Mouse (Mus musculus) left cerebral cortex, postnatal 25 days (tissue): Measurements from ENCODE around the gene Tap2. TPM values are rescaled to one million over a fixed set of nuclear protein-coding genes. Genes with fewer than 3 reads are reported as not detected.
A peak's percentile ranks its signal among the peaks of the same experiment; 100 is the strongest.
"Not testable (repeated sequence)": the region's sequence is repeated elsewhere in the genome, so short reads cannot be mapped to it uniquely, and the experiment has no call there.

Experiments used
- DNase-seq, 2 experiments: peaks; one replicate each; pipeline ENCODE4 v3.0.0; 2022; ENCODE audit warnings: low spot score in 2 of 2, mixed read lengths in 1 of 2
- intact Hi-C: fragments of 180-260 bp; cut with DNase I; formaldehyde crosslinking; loops from one replicate; pipeline ENCODE4 v1.15.1; 2025
- total RNA-seq, 2 experiments: library from RNA; stranded (reverse); gene quantifications; 2 replicates each; pipeline ENCODE4 v1.2.3; 2021

The Tap2 gene
- total RNA-seq, 2 experiments from 2014 or later, result 5.2 to 5.4 TPM

DNA sequence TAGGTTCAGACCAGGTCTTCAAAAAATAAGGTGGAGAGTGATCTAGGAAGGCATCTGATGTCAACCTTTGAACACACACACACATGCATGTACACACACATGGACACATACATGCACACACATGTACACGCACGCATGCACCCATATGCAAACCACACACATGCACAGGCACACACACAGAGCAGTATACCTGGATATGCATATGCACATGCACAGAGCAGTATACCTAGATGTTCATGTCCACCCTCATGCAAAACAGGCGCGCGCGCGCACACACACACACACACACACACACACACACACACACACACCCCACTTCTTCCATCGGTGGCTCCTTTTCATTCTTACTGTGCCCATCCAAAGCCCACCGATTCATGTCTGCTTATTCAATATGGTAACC lies 4.5 kb downstream of the Tap2 start:
- DNase-seq, result no peak
- intact Hi-C loops, result no loop called here

DNA sequence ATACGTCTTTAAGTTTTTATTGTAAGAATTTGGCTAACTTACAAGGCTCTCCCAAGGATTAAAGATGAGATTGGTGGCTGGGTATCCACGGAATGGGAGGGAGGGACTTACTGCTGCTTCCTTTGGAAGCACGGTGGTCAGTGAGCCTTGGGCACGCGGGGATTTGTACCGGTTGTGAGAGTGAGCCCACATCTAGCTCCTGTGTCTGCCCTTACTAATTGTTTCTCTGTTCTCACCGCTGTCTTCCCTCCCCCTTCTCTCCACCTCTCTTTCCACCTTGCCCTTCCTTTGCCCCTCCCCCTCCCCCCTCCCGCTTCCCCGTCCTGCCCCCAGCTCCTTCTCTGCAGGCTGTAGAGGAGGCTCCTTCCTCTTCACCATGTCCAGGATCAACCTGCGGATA lies 5.1 kb downstream of the Tap2 start:
- no peak for DNase-seq
- intact Hi-C loops, result no loop called here

DNA sequence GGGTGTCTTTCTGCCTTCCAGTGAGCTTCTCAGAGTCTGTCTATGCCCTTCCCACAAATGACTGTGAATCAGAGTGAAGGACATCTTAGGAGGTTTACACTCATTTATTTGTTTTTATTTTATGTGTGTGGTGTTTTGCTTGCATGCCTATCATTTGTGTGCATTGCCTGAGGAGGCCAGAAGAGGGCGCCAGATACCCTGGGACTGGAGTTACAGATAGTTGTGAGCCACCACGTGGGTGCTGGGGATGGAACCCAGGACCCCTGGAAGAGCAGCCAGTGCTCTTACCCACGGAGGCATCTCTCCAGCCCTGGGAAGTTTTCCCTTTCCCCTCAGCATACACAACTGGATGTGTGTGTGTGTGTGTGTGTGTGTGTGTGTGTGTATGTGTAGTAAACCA lies 6.4 kb downstream of the Tap2 start:
- DNase-seq, result no peak
- intact Hi-C loops, result no loop called here

DNA sequence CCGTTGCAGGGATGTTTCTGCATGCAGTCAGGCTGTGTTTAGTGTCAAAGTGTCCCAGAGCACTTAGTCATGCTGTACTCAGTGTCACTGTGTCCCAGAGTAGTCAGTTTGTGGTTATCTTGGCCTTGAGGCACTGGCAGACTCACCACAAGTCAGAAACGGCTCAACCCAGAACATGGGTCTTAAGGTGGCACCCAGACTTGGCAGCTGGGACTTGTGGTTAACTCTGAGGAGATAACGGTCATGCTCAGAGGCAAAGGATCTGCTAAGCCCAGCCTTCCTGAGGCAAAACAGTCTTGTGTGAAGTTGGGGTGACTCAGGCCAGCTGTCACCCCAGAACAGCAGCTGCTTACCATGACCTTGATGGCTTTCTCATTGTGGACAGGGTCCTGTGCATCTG lies 7.3 kb downstream of the Tap2 start:
- DNase-seq, result no peak
- intact Hi-C loops, result no loop called here

DNA sequence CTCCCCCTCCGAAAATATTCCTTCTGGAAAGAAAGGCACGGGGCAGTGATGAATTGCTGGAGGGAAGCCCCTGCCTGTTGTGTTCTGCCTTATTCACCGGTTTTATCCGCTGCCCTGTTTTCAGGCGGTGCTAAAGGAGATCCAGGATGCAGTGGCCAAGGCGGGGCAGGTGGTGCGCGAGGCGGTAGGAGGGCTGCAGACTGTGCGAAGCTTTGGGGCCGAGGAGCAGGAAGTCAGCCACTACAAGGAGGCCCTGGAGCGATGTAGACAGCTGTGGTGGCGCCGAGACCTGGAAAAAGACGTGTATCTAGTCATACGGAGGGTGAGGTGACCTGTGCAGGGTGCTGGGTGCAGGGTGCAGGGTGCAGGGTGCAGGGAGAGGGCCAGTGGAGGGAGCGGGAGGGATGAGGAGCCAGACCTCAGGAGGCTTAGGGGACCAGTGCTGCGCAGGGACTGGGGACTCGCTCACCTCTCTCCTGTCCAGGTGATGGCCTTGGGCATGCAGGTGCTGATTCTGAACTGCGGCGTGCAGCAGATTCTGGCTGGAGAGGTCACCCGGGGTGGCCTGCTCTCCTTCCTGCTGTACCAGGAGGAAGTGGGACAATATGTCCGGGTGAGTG lies 8.5 kb downstream of the Tap2 start:
- no peak for DNase-seq
- intact Hi-C loops, result no loop called here

DNA sequence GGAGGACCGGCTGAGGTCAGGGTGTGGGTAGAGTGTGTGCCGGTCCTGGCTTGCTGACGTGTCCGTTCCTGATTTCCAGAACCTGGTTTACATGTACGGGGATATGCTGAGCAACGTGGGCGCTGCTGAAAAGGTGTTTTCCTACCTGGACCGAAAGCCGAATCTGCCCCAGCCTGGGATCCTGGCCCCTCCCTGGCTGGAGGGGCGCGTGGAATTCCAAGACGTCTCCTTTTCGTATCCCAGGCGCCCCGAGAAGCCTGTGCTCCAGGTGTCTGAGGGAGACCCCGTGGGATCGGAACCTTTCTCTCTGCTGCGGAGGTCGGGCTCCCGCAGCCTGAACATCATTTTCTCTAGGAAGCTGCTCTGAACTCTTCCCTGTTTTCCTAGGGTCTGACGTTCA lies 10.6 kb downstream of the Tap2 start:
- no peak for DNase-seq
- intact Hi-C loops, result no loop called here

DNA sequence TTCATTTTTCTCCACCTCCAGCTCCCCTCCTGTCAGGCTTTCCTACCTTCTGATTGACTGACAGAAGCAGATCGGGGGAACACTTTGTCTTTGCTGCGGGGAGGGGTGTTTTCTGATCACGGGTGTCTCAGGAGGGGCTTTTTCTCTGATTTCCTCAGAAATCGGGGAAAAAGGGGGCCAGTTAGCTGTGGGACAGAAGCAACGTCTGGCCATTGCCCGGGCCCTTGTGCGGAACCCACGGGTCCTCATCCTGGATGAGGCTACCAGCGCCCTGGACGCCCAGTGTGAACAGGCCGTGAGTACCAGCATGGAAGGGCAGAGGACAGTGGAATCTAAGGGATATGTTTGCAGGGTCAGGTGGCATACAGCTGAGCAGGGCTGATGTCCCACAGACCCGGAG lies 11.8 kb downstream of the Tap2 start:
- no peak for DNase-seq
- intact Hi-C loops, result no loop called here

DNA sequence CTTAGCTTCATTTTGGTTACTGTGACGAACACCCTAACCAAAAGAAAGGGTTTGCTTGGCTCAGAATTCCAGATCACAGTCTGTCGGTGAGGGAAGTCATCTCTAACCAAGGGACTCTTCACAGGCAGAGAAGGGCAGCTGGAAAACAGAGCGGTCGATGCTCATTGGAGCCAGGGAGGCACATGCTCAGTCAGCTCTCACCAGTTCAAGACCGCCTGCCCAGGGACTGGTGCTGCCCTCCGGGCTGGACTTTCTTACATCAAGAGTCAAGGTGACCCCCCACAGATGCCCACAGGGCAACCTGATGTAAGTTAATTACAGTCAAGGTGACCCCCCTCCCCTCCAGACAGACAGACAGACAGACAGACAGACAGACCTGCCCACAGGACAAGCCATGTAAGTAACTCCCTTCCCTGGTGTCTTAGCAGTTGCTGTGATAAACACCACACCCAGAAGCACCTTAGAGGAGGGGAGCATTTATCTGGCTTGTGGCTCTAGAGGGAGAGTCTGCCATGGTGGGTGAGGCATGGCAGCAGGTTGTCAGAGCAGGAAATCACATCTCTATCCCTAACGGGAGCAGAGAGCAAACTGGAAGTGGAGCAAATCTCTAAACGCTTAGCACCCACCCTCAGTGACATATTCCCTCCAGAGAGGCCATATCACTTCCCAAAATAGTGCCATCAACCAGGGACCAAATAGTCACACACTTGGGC lies 14.0 kb downstream of the Tap2 start:
- no peak for DNase-seq
- intact Hi-C loops, result no loop called here

DNA sequence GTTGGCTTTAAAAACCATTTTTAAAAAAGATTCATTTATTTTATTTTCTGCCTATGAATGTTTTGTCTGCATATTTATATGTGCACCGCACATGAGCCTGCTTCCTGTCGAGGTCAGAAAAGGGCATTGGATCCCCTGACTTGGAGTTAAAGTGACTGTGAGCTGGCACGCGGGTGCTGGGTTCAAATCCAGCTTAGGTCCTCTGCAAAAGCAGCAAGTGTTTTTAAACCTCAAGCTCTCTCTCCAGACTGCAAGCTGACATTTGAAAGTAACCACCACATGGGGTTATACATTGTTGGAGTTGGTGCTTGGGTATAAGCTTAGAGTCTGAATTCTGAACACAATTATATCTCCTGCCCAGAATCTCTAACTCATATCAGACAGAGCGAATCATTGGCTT lies 14.7 kb downstream of the Tap2 start:
- no peak for DNase-seq
- intact Hi-C loops, result no loop called here

DNA sequence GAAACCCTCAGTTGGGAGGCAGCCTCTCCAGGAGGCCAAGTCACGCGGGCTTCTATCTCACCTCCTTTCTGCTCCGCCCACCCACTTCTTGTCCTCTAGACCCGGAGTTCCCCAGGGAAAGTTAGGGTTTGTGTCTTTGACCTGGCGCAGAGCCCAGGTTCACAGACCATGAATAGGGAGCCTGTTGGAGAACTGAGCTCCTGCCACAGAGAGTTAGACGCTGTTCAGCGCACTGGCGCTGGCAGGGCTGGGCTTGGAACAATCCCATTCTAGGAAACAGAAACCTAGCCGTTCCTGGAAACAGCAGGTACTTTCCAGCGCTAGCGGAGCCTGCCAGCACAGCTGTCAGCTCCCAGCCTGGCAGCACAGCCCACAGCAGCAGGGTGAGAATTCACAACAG lies 15.3 kb downstream of the Tap2 start:
- intact Hi-C loops, result no loop called here
- peak; percentile 25 to 33 for DNase-seq

DNA sequence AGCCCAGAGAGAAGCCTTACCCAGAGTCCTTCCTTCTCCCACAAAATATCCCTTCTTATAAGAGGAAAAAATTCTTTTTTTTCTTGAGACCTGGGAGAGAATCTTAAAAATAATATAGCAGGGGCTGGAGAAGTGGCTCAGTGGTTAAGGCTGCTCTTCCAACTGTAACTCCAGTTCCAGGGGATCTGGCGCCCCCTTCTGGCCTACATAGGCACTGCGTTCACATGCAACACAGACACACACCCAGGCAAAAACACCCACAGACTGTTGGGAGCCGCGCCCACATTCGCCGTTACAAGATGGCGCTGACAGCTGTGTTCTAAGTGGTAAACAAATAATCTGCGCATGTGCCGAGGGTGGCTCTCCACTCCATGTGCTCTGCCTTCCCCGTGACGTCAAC lies 15.8 kb downstream of the Tap2 start:
- intact Hi-C loops, DNase-seq: not testable (repeated sequence)

DNA sequence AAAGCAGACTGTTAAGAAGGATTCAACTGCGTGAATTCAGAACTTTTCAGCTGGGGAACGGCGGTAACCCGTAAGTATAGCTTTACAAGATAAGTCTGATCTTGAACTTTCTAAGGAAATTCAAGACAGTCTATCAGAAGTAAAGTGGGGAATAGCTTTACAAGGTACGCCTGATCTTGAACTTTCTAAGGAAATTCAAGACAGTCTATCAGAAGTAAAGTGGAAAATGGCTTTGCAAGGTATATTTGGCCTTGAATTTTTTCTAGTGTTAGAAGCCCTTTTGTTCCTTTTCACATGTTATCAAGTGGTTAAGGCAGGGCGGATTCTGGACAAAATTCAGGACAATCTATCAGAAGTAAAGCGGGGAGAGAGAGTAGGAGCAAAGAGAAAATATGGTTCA lies 16.5 kb downstream of the Tap2 start:
- intact Hi-C loops, result not testable (repeated sequence)
- peak; percentile 63 to 65 for DNase-seq

DNA sequence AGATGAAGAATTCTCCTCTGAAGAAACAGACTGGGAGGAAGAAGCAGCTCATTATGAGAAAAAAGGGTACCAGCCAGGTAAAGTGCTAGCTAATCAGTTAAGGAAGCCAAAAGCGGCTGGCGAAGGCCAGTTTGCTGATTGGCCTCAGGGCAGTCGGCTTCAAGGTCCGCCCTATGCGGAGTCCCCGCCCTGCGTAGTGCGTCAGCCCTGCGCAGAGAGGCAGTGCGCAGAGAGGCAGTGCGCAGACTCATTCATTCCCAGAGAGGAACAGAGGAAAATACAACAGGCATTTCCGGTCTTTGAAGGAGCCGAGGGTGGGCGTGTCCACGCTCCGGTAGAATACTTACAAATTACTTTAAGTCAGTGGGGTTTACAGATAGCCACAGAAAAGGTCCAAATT lies 17.1 kb downstream of the Tap2 start:
- DNase-seq, intact Hi-C loops: not testable (repeated sequence)

DNA sequence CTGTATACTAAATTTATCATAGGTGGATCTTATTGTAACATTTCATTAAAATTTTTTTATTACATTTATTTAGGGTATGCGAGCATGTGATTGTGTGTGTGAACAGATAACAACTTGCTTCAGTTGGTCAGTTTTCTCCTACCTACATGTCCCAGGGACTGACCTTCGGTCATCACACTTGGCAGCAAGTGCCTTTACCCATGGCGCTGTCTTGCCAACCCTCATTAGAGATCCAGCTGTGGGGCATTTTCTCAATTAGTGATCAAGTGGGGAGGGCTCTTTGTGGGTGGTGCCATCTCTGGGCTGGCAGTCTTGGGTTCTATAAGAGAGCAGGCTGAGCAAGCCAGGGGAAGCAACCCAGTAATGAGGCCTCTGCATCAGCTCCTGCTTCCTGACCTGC lies 21.5 kb downstream of the Tap2 start:
- intact Hi-C loops, result no loop called here
- DNase-seq, result no peak

DNA sequence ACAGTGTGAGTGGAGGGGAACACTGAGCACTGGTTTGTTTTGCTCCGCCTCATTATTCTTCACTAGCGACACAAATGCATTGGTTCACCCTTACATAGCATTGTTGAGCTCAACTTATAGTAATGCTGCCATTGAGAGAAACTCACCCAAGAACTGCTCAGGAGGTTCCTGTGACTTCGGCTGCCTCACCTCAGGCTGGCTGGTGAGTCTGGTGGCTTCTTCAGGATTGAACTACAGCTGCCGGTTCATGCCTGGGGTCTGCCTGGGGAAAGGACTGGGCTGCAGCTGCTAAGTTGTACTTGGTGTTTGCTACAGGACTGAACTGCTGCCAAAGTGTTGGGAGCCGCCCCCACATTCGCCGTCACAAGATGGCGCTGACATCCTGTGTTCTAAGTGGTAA lies 22.1 kb downstream of the Tap2 start:
- DNase-seq, result no peak
- intact Hi-C loops, result no loop called here

DNA sequence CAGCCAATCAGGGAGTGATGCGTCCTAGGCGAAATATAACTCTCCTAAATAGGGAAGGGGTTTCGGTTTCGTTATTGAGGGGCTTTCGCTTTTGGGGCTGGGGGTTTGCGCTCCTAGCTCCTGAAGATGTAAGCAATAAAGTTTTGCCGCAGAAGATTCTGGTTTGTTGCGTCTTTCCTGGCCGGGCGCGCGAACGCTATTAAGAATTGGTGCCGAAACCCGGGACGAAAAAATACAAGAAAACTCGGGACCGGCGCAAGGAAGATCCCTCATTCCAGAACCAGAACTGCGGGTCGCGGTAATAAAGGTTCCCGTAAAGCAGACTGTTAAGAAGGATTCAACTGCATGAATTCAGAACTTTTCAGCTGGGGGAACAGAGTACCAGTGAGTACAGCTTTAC lies 22.6 kb downstream of the Tap2 start:
- DNase-seq, intact Hi-C loops: not testable (repeated sequence)

DNA sequence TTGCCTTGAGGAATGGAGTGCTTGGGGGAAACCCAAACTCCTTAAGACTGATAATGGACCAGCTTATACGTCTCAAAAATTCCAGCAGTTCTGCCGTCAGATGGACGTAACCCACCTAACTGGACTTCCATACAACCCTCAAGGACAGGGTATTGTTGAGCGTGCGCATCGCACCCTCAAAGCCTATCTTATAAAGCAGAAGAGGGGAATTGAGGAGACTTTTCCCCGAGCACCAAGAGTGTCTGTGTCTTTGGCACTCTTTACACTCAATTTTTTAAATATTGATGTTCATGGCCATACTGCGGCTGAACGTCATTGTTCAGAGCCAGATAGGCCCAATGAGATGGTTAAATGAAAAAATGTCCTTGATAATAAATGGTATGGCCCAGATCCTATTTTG lies 27.6 kb downstream of the Tap2 start:
- DNase-seq, result not testable (repeated sequence)
- intact Hi-C loops, result loop anchor here (10.0 kb wide), 1 partner anchor 126 kb away; no protein-coding TSS in a partner anchor

DNA sequence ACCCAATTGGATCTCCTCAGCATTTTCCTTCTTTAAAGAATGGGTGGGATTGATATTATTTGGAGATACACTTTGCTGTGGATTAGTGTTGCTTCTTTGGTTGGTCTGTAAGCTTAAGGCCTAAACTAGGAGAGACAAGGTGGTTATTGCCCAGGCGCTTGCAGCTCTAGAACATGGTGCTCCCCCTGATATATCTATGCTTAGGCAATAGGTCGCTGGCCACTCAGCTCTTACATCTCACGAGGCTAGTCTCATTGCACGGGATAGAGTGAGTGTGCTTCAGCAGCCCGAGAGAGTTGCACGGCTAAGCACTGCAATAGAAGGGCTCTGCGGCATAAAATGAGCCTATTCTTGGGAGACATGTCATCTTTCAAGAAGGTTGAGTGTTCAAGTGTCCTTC lies 28.7 kb downstream of the Tap2 start:
- intact Hi-C loops, result loop anchor here (10.0 kb wide), 1 partner anchor 127 kb away; no protein-coding TSS in a partner anchor
- not testable (repeated sequence) for DNase-seq

DNA sequence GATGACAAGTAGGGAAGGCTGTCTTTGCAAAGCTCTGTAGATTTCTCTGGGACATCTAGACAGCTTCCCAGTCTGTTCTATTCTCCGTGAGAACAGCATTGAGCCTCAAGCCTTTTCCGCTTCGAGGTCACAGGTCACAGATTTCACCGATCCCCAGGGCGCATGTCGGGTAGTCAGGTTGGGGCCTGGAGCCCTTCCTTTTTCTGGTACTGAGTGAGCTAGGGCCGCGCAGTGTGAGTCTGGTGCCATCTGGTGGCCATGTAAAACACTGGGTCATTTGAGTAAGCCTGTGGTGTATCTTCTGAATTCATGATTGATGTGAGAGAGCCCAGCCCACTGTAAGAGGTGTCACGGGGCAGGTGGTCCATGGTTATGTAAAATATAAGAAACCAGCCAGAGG lies 31.6 kb downstream of the Tap2 start:
- DNase-seq, result peak; percentile 70 to 71
- intact Hi-C loops, result loop anchor here (1.0 to 10.0 kb wide), 3 partner anchors 65 to 153 kb away; no protein-coding TSS in a partner anchor

DNA sequence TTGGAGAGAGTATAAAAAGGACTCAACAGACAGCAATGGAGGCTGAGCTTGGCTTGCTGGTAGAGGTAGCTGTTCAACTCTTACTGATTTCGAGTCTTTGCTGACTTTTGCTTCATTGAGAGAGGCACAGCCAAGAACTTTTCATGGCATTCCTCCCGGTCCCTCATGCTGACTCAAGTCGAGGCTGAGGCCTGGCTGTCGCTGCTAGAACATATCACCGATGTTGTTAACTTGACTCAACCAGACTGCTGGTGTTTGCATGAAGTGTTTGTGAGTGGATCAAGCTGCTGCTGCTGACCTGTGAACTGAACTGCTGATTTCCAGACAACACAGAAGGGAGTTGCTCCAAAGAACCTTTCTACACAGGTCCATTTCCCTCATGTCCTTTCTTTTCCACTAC lies 33.4 kb downstream of the Tap2 start:
- DNase-seq, result peak in 1 of 2 experiments; percentile 32
- intact Hi-C loops, result loop anchor here (5.0 to 10.0 kb wide), 2 partner anchors 132 to 154 kb away; no protein-coding TSS in a partner anchor

DNA sequence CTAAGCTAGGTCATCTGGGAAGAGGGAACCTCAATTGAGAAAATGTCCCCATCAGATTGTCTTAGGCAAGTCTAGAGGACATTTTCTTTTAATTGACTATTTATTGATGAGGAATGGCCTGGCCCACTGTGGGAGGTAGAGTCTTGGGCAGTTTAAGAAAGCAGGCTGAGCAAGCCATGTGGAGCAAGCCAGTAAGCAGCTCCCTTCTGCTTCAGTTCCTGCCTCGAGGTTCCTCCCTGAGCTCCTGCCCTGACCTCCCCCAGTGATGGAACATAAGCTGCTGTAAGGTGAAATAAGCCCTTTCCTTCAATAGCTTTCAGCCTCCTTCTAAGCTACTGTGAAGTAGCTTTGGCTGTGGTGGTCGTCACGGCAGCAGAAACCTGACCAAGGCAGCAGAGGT lies 34.4 kb downstream of the Tap2 start:
- intact Hi-C loops, result loop anchor here (5.0 to 10.0 kb wide), 2 partner anchors 133 to 155 kb away; no protein-coding TSS in a partner anchor
- DNase-seq, result no peak
